Mouse (Mus musculus) lung, postnatal 25 days (tissue): ENCODE measurements around the gene Tmem223.

Experiments used
- DNase-seq: peaks from one replicate; pipeline ENCODE4 v3.0.0; 2022; ENCODE audit warnings: low spot score

The Tmem223 gene

GRCm38 (mm10) chr19:8803204-8803780 lies 32.5 kb downstream of the Tmem223 start:
- no peak for DNase-seq

GRCm38 (mm10) chr19:8803879-8804660 lies 33.3 kb downstream of the Tmem223 start:
- DNase-seq, result no peak

GRCm38 (mm10) chr19:8806810-8807209 lies 36.0 kb downstream of the Tmem223 start:
- no peak for DNase-seq

GRCm38 (mm10) chr19:8815812-8816211 lies 45.0 kb downstream of the Tmem223 start:
- DNase-seq, result no peak

GRCm38 (mm10) chr19:8817001-8817400 lies 46.2 kb downstream of the Tmem223 start:
- DNase-seq, result no peak

- no peak for DNase-seq
These were observed 47.6 kb downstream of the Tmem223 start for GRCm38 (mm10) chr19:8818301-8818798.

- peak; percentile 99 for DNase-seq
These were observed 48.2 kb downstream of the Tmem223 start, which contains the start of gene Ttc9c for GRCm38 (mm10) chr19:8818801-8819595. Ttc9c (minus strand) TSS chr19:8819333.

GRCm38 (mm10) chr19:8819596-8820423 lies 49.0 kb downstream of the Tmem223 start, which contains the start of gene Hnrnpul2:
Hnrnpul2 (plus strand) TSS chr19:8820010.
- peak; percentile 99 for DNase-seq

GRCm38 (mm10) chr19:8820424-8820956 lies 49.7 kb downstream of the Tmem223 start:
- DNase-seq, result no peak

GRCm38 (mm10) chr19:8821146-8821545 lies 50.4 kb downstream of the Tmem223 start:
- DNase-seq, result no peak
